In genomic region chr16:20794721-20795120, GRCm38 (mm10) we compare ENCODE assay signal across 20 mouse cellular contexts.
A peak's percentile ranks its signal among the peaks of the same experiment; 100 is the strongest.
DNase-seq lines count a peak whose midpoint lies in the region; ATAC-seq and TF ChIP-seq lines count a peak whose summit lies in the region.
"Had no signal": no experiment of that assay in that cellular context is flagged by ENCODE, and none has a peak within 500 bp of the region (broad histone marks: within the 10 kb centered on the region; RNA-seq: fewer than 3 reads in every experiment).

No protein-coding gene starts in this region.

- peak; percentile 24 for DNase-seq in 416B (ENCODE audit: low read depth)
- DNase-seq in MEL (ENCODE audit: low read depth, low spot score) = peak; percentile 57
- DNase-seq in forelimb bud, embryonic 11.5 days (ENCODE audit: low read depth, low spot score) = peak; percentile 14
- DNase-seq in hindbrain, embryonic 11.5 days (ENCODE audit: low spot score) = no peak
- DNase-seq in right cerebral cortex, postnatal 4 days = no peak
- no peak for DNase-seq in left cerebral cortex, postnatal 25 days (ENCODE audit: low spot score in 2 of 2)
- DNase-seq: adrenal gland, adult 2 months; adrenal gland, postnatal 25 days; cerebellum, adult 11-12 months; cerebellum, adult 8-10 months; cerebellum, postnatal 10 days; forebrain, postnatal 0 days; gastrocnemius, postnatal 10 days; gastrocnemius, postnatal 36 days had no signal

- H3K27ac ChIP-seq in MEL (ENCODE audit: control insufficient read depth, low read depth, low read length) = no peak overlapping the region
- no peak overlapping the region for H3K27ac ChIP-seq in hindbrain, embryonic 11.5 days (ENCODE audit: low read depth, low read length)
- H3K27ac ChIP-seq: hindbrain, embryonic 13.5 days; intestine, embryonic 15.5 days had no signal

- no peak for ATAC-seq in hindbrain, embryonic 11.5 days (ENCODE audit: low FRiP score)
- ATAC-seq: forebrain, embryonic 14.5 days; forebrain, postnatal 0 days; hindbrain, embryonic 16.5 days; intestine, embryonic 15.5 days; Patski had no signal

- no peak overlapping the region for H3K9ac ChIP-seq in MEL (ENCODE audit: control insufficient read depth, low read depth, low read length, poor library complexity, severe bottlenecking)
- no peak overlapping the region for H3K9ac ChIP-seq in hindbrain, embryonic 11.5 days (ENCODE audit: low read depth, low read length)
- H3K9ac ChIP-seq: forebrain, postnatal 0 days; hindbrain, embryonic 13.5 days; intestine, embryonic 15.5 days had no signal

- H3K79me2 ChIP-seq in MEL (ENCODE audit: control insufficient read depth, insufficient read depth, low read length, poor library complexity) = no peaks in the 10 kb centered on the region

- WGBS in hindbrain, embryonic 11.5 days = 90% methylated on average over 1 of the region's 1 CpGs

- TF ChIP-seq EP300 in MEL (IDR thresholded peaks at IDR 0.05; ENCODE audit: low read depth in 1 of 2, low read length in 2 of 2) = no peak

- H3K4me3 ChIP-seq in MEL (ENCODE audit: control insufficient read depth in 1 of 2, insufficient read depth in 1 of 2, low read depth in 2 of 2, low read length in 2 of 2) = no peak overlapping the region
- no peak overlapping the region for H3K4me3 ChIP-seq in hindbrain, embryonic 11.5 days (ENCODE audit: low read depth, low read length)
- H3K4me3 ChIP-seq: hindbrain, embryonic 13.5 days; intestine, embryonic 15.5 days had no signal

- no peak overlapping the region for H3K4me2 ChIP-seq in hindbrain, embryonic 11.5 days (replicated peaks; ENCODE audit: low read depth, low read length)
- H3K4me2 ChIP-seq: heart, embryonic 11.5 days; hindbrain, embryonic 13.5 days; intestine, embryonic 15.5 days had no signal

- intact Hi-C loops in left cerebral cortex, postnatal 25 days (cut with DNase I) = no loop called here

- H3K4me1 ChIP-seq in MEL (ENCODE audit: control insufficient read depth in 1 of 2, insufficient read depth in 2 of 2, low read length in 2 of 2) = no peaks in the 10 kb centered on the region
- H3K4me1 ChIP-seq in hindbrain, embryonic 11.5 days (replicated peaks; ENCODE audit: control insufficient read depth, insufficient read depth, low read length) = no peaks in the 10 kb centered on the region
- H3K4me1 ChIP-seq: hindbrain, embryonic 13.5 days; intestine, embryonic 15.5 days had no signal

- H3K9me3 ChIP-seq in MEL (replicated peaks; ENCODE audit: insufficient read depth, low read length) = no peaks in the 10 kb centered on the region
- no peaks in the 10 kb centered on the region for H3K9me3 ChIP-seq in hindbrain, embryonic 11.5 days (ENCODE audit: control insufficient read depth, low read length)
- H3K9me3 ChIP-seq: hindbrain, embryonic 13.5 days; intestine, embryonic 15.5 days had no signal

- TF ChIP-seq RAD21 in MEL (IDR thresholded peaks at IDR 0.05; ENCODE audit: low read depth, low read length) = no peak

- no peaks in the 10 kb centered on the region for H3K36me3 ChIP-seq in MEL (ENCODE audit: control insufficient read depth in 1 of 2, insufficient read depth in 2 of 2, low read length in 2 of 2)
- H3K36me3 ChIP-seq in hindbrain, embryonic 11.5 days (ENCODE audit: control insufficient read depth, insufficient read depth, low read length) = no peaks in the 10 kb centered on the region
- H3K36me3 ChIP-seq: hindbrain, embryonic 13.5 days; intestine, embryonic 15.5 days had no signal

- TF ChIP-seq POLR2A in MEL (IDR thresholded peaks at IDR 0.05; ENCODE audit: control insufficient read depth in 1 of 2, insufficient read depth in 1 of 2, low read depth in 1 of 2, low read length in 2 of 2, poor library complexity in 1 of 2) = no peak

- peaks cover 11 to 19% of the 10 kb centered on the region in 2 experiments for H3K27me3 ChIP-seq in MEL (ENCODE audit: control insufficient read depth in 1 of 2, insufficient read depth in 2 of 2, low read length in 2 of 2)
- no peaks in the 10 kb centered on the region for H3K27me3 ChIP-seq in hindbrain, embryonic 11.5 days (ENCODE audit: control insufficient read depth, insufficient read depth, low read length)
- H3K27me3 ChIP-seq: hindbrain, embryonic 13.5 days; intestine, embryonic 15.5 days had no signal

- no peak for TF ChIP-seq CTCF in MEL (IDR thresholded peaks at IDR 0.05 in 2 of 3, conservative IDR thresholded peaks at IDR 0.05 in 1 of 3; ENCODE audit: control insufficient read depth in 1 of 3, insufficient read depth in 1 of 3, low read depth in 2 of 3, low read length in 3 of 3, poor library complexity in 1 of 3, severe bottlenecking in 1 of 3)

TF ChIP-seq in MEL, 35 proteins besides CTCF, POLR2A, EP300 and RAD21:
- TF ChIP-seq BHLHE40 (IDR thresholded peaks at IDR 0.05; ENCODE audit: borderline replicate concordance, low read depth, low read length) = no peak
- TF ChIP-seq USF1 (IDR thresholded peaks at IDR 0.05; ENCODE audit: low read depth, low read length) = no peak
- TF ChIP-seq MAZ (IDR thresholded peaks at IDR 0.05; ENCODE audit: low read depth, low read length) = no peak
- no peak for TF ChIP-seq E2F4 (IDR thresholded peaks at IDR 0.05; ENCODE audit: borderline replicate concordance, low read depth, low read length)

Comparison
In these comparisons a context has a peak if more than half of its experiments do, and no peak if none do; other contexts are left out.
1. DNase-seq: peak in 416B (single experiment), MEL (single experiment) and forelimb bud, embryonic 11.5 days (single experiment); none in hindbrain, embryonic 11.5 days (single experiment), right cerebral cortex, postnatal 4 days (single experiment) and left cerebral cortex, postnatal 25 days (0 of 2).